In the genomic region with DNA sequence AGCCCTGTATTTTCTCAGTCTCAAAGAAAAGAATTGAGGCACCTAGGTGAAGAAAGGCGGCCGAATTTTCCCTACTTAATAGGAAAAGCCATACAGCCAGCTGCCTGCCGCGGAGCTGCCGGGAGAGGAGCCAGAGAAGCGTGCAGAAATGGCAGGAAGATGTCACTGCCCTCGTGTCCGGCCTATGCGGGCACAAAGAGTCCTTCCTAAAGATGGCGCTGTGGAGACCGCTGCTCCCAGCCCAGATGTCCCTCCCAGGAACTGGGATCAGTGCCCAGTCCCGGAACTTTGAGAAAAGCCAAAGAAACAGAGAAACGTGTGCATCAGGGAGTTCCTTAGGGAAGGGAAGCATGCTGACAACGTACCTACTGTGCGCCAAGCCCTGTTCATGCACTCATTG, we compare ENCODE assay signal across 9 mouse cellular contexts.
A peak's percentile ranks its signal among the peaks of the same experiment; 100 is the strongest.
DNase-seq lines count a peak whose midpoint lies in the region; ATAC-seq and TF ChIP-seq lines count a peak whose summit lies in the region.
"Had no signal": no experiment of that assay in that cellular context is flagged by ENCODE, and none has a peak within 500 bp of the region (broad histone marks: within the 10 kb centered on the region; RNA-seq: fewer than 3 reads in every experiment).

No protein-coding gene starts in this region.

- 0 out of 2 replicates have a peak, but pooled peaks have one; percentile 5 for ATAC-seq in embryonic facial prominence, embryonic 15.5 days (ENCODE audit: insufficient number of reproducible peaks, low FRiP score, low TSS enrichment, low read depth)
- ATAC-seq in kidney, embryonic 14.5 days (ENCODE audit: low FRiP score, low TSS enrichment), result peak; percentile 17; the same call in 1 of the 2 replicates
- ATAC-seq in limb, embryonic 15.5 days (ENCODE audit: insufficient number of reproducible peaks, low FRiP score, low TSS enrichment, low read depth), result no peak
- ATAC-seq in midbrain, embryonic 15.5 days (replicated peaks), result peak; percentile 21
- peak; percentile 51 for ATAC-seq in stomach, postnatal 0 days (ENCODE audit: low FRiP score, low TSS enrichment)

- no peak overlapping the region; the same call in 1 of the 2 replicates for H3K4me2 ChIP-seq in embryonic facial prominence, embryonic 15.5 days (replicated peaks)
- H3K4me2 ChIP-seq in kidney, embryonic 14.5 days (replicated peaks; ENCODE audit: low read depth, low read length), result no peak overlapping the region
- H3K4me2 ChIP-seq in limb, embryonic 15.5 days, result no peak overlapping the region
- H3K4me2 ChIP-seq in midbrain, embryonic 15.5 days, result peak overlapping the region; percentile 20; the same call in 1 of the 2 replicates
- H3K4me2 ChIP-seq in stomach, postnatal 0 days (replicated peaks; ENCODE audit: low read depth), result no peak overlapping the region

- H3K27me3 ChIP-seq in embryonic facial prominence, embryonic 15.5 days, result no peaks in the 10 kb centered on the region
- no peaks in the 10 kb centered on the region for H3K27me3 ChIP-seq in heart, embryonic 10.5 days (ENCODE audit: insufficient read depth, poor library complexity, severe bottlenecking)
- no peaks in the 10 kb centered on the region for H3K27me3 ChIP-seq in kidney, embryonic 14.5 days (ENCODE audit: control insufficient read depth, insufficient read depth, low read length)
- H3K27me3 ChIP-seq in limb, embryonic 15.5 days, result no peaks in the 10 kb centered on the region
- no peaks in the 10 kb centered on the region for H3K27me3 ChIP-seq in midbrain, embryonic 15.5 days (replicated peaks)
- H3K27me3 ChIP-seq in stomach, postnatal 0 days (ENCODE audit: control insufficient read depth, insufficient read depth, low read length), result no peaks in the 10 kb centered on the region
- H3K27me3 ChIP-seq: limb, embryonic 12.5 days had no signal

- WGBS in embryonic facial prominence, embryonic 15.5 days, result 26% methylated on average over 15 of the region's 15 CpGs
- WGBS in heart, embryonic 10.5 days, result 36% methylated on average over 15 of the region's 15 CpGs
- 36% methylated on average over 15 of the region's 15 CpGs for WGBS in kidney, embryonic 14.5 days
- WGBS in limb, embryonic 15.5 days, result 33% methylated on average over 15 of the region's 15 CpGs
- WGBS in midbrain, embryonic 15.5 days, result 29% methylated on average over 15 of the region's 15 CpGs
- 35% methylated on average over 15 of the region's 15 CpGs for WGBS in stomach, postnatal 0 days

- H3K36me3 ChIP-seq in embryonic facial prominence, embryonic 15.5 days, result peaks cover 61% of the 10 kb centered on the region
- peaks cover 41% of the 10 kb centered on the region for H3K36me3 ChIP-seq in heart, embryonic 10.5 days
- peaks cover 56% of the 10 kb centered on the region for H3K36me3 ChIP-seq in kidney, embryonic 14.5 days (ENCODE audit: control insufficient read depth, insufficient read depth, low read length)
- H3K36me3 ChIP-seq in limb, embryonic 15.5 days, result peaks cover 66% of the 10 kb centered on the region
- H3K36me3 ChIP-seq in midbrain, embryonic 15.5 days (replicated peaks), result no peaks in the 10 kb centered on the region
- H3K36me3 ChIP-seq in stomach, postnatal 0 days (ENCODE audit: control insufficient read depth, insufficient read depth, low read length), result peaks cover 17% of the 10 kb centered on the region

- TF ChIP-seq EP300 in stomach, postnatal 0 days (optimal IDR thresholded peaks at IDR 0.05), result no peak

- peak; percentile 73 for TF ChIP-seq CTCF in stomach, postnatal 0 days (IDR thresholded peaks at IDR 0.05; ENCODE audit: low read depth)

- no peak overlapping the region for H3K9ac ChIP-seq in embryonic facial prominence, embryonic 15.5 days
- H3K9ac ChIP-seq in kidney, embryonic 14.5 days (ENCODE audit: low read depth, low read length), result no peak overlapping the region
- H3K9ac ChIP-seq in limb, embryonic 15.5 days, result no peak overlapping the region
- no peak overlapping the region for H3K9ac ChIP-seq in midbrain, embryonic 15.5 days
- H3K9ac ChIP-seq in stomach, postnatal 0 days (ENCODE audit: low read length), result no peak overlapping the region
- H3K9ac ChIP-seq: limb, embryonic 12.5 days had no signal

- peak; percentile 22 to 49 for DNase-seq in spleen, adult 18-20 months
- no peak for DNase-seq in spleen, adult 12 weeks (ENCODE audit: low spot score)
- DNase-seq in heart, embryonic 10.5 days (ENCODE audit: low spot score), result no peak
- DNase-seq in stomach, postnatal 0 days (ENCODE audit: low spot score), result peak; percentile 65

- peaks cover 36% of the 10 kb centered on the region for H3K4me1 ChIP-seq in embryonic facial prominence, embryonic 15.5 days
- peaks cover 71% of the 10 kb centered on the region for H3K4me1 ChIP-seq in heart, embryonic 10.5 days
- peaks cover 26% of the 10 kb centered on the region for H3K4me1 ChIP-seq in kidney, embryonic 14.5 days (ENCODE audit: control insufficient read depth, insufficient read depth, low read length)
- H3K4me1 ChIP-seq in limb, embryonic 15.5 days, result peaks cover 49% of the 10 kb centered on the region
- peaks cover 13% of the 10 kb centered on the region for H3K4me1 ChIP-seq in midbrain, embryonic 15.5 days
- H3K4me1 ChIP-seq in stomach, postnatal 0 days (replicated peaks; ENCODE audit: control insufficient read depth, insufficient read depth), result 0 out of 2 replicates have a peak, but pooled peaks cover 2% of the 10 kb centered on the region

- H3K9me3 ChIP-seq in embryonic facial prominence, embryonic 15.5 days (replicated peaks), result no peaks in the 10 kb centered on the region
- H3K9me3 ChIP-seq in heart, embryonic 10.5 days, result no peaks in the 10 kb centered on the region
- no peaks in the 10 kb centered on the region for H3K9me3 ChIP-seq in kidney, embryonic 14.5 days (ENCODE audit: control insufficient read depth, low read length)
- no peaks in the 10 kb centered on the region for H3K9me3 ChIP-seq in limb, embryonic 15.5 days
- no peaks in the 10 kb centered on the region for H3K9me3 ChIP-seq in midbrain, embryonic 15.5 days
- no peaks in the 10 kb centered on the region for H3K9me3 ChIP-seq in stomach, postnatal 0 days (ENCODE audit: control insufficient read depth, low read length)
- H3K9me3 ChIP-seq: limb, embryonic 12.5 days had no signal

- H3K4me3 ChIP-seq in embryonic facial prominence, embryonic 15.5 days (replicated peaks), result no peak overlapping the region
- no peak overlapping the region for H3K4me3 ChIP-seq in heart, embryonic 10.5 days
- H3K4me3 ChIP-seq in kidney, embryonic 14.5 days (ENCODE audit: low read length), result no peak overlapping the region
- H3K4me3 ChIP-seq in limb, embryonic 15.5 days, result no peak overlapping the region
- no peak overlapping the region for H3K4me3 ChIP-seq in midbrain, embryonic 15.5 days
- no peak overlapping the region for H3K4me3 ChIP-seq in stomach, postnatal 0 days (ENCODE audit: low read depth, low read length)

- H3K27ac ChIP-seq in embryonic facial prominence, embryonic 15.5 days (replicated peaks), result peak overlapping the region; percentile 63; the same call in 1 of the 2 replicates
- peak overlapping the region; percentile 86 for H3K27ac ChIP-seq in heart, embryonic 10.5 days
- peak overlapping the region; percentile 65; the same call in 1 of the 2 replicates for H3K27ac ChIP-seq in kidney, embryonic 14.5 days (ENCODE audit: low read depth, low read length)
- H3K27ac ChIP-seq in limb, embryonic 15.5 days, result peak overlapping the region; percentile 76
- peak overlapping the region; percentile 65 for H3K27ac ChIP-seq in midbrain, embryonic 15.5 days
- peak overlapping the region; percentile 63 for H3K27ac ChIP-seq in stomach, postnatal 0 days (replicated peaks)

Comparison
In these comparisons a context has a peak if more than half of its experiments do, and no peak if none do; other contexts are left out.
1. DNase-seq: peak in spleen, adult 18-20 months (2 of 2) and stomach, postnatal 0 days (single experiment); none in spleen, adult 12 weeks (single experiment) and heart, embryonic 10.5 days (single experiment).
2. Peak in every context shown above with its lines, with median percentiles within 50 percentile points of each other: H3K27ac ChIP-seq.